Mouse (Mus musculus) c-Kit-positive CD71-positive TER-119-positive erythroid progenitor cells, embryonic 14.5 days (primary cell): Measurements from ENCODE around the gene Fam161b.

Source experiments
- DNase-seq: peaks from one replicate; pipeline ENCODE4 v3.0.0-alpha.2; 2013; ENCODE audit warnings: low spot score

Fam161b gene

GRCm38 (mm10) chr12:84373831-84374481, 12.3 kb upstream of the Fam161b start:
- no peak for DNase-seq

- no peak for DNase-seq
Measured at GRCm38 (mm10) chr12:84371647-84372046, 10.0 kb upstream of the Fam161b start.

GRCm38 (mm10) chr12:84366971-84367370, 5.3 kb upstream of the Fam161b start:
- peak; percentile 39 for DNase-seq

DNA sequence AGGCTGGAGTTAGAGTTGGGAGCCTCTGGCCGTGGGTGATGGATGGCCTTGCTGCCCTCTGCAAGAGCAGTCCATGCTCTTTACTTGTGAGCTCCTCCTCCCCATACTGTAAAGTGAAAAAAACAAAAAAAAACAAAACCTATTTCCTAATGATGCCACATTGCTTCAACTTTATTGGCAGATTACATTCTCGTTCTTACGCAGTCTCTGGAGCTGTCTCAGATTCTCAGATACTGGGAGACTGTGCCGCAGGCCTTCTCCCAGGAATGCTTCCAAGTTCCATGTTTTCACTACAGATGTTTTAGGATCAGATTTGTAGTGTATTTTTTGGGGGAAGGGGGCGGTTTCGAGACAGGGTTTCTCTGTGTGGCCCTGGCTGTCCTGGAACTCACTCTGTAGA, 3.5 kb upstream of the Fam161b start:
- DNase-seq, result no peak

DNA sequence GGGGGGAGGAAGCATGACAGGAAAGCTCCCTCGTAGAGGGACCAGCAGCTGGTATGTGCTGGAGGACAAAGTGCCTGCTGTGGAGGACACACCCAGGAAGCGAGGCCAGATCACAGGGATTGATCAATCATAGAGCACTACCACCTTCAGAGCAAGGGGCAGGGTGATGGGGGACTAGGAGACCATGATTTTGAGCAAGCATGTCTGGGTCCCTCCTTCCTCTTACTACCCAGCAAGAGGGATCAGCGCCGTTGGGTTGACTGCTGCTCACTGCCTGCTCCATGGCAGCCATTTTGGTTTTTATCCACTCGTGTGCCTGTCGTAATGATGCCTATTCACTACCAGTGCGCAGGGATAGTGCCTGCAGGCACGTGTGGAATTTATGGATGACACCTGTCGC, 2.7 kb upstream of the Fam161b start:
- no peak for DNase-seq

GRCm38 (mm10) chr12:84362872-84363271, 1.2 kb upstream of the Fam161b start:
- DNase-seq, result no peak

DNA sequence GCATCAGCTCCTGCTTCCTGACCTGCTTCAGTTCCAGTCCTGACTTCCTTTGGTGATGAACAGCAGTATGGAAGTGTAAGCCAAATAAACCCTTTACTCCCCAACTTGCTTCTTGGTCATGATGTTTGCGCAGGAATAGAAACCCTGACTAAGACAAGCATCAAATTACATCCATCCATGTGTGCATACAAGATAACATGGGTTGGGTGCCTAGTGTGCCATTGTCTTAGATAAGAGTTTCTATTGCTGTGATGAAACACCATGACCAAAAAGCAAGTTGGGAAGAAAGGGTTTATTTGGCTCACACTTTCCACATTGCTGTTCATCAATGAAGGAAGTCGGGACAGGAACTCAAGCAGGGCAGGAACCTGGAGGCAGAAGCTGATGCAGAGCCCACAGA, 2.9 kb downstream of the Fam161b start:
- peak; percentile 61 for DNase-seq

DNA sequence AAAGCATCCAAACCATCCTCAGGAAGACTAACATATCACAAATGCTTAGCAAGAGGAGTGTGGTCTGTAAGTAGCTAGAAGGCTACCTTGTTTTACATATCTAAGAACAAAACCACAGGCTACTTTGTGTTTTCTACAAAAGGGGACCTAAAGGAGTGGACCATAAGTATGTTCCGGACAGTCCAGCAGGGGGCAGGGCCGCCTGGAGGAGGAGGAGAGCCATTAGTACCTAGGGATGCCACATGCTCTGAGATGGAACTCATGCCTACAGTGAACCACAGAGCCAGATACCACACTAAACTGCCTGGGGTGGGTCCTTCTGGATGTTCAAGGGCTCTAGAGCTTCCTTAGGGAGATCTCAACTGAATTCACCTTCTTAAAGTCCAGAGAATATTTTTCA, 14.4 kb downstream of the Fam161b start:
- DNase-seq, result no peak

DNA sequence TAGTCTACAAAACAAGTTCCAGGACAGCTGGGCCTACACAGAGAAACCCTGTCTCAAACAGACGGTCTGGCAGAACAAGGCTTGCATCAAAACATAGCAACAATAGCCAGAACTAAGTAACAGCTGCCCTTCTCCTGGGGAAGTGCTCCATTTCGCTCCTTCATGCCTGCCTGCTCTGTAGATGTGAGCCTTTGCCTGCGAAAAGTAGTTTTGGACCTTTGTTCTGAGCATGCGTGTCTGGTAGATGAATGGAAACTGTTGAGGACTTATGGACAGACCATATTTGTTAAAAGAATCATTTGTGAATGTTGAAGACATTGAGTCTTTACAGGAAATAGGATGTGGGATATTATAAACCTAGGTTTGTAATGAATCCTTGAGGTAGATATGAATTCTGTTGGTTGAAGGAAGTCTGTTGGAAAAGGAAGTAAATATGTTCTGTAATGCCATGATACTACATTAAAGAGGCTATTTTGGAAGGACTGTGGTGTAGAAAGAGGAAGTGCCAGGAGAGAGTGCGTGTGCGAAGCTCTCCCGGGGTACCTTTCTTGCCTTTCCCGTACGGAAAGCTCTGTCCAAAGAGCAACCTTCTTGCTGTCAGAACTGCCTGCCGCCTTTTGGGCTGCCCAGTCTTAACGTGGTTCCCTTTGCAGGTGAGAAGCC, 24.5 kb downstream of the Fam161b start:
- no peak for DNase-seq

DNA sequence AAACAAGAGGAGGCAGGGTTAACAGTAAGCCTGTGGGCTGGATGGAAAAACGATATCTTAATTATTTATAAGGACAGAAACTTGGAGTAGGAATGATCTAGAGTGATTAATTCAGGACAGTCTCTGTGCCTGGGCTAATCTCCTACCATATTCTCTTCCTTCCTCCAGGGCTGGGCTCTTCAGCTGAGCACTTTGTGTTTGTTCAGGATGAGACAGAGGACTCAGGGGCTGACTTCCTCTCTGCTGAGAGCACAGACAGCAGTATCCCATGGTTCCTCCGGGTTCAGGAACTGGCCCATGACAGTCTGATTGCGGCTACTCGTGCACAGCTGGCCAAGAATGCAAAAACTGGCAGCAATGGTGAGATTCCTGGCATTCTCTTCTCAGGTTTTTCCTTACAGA, 34.5 kb downstream of the Fam161b start:
- DNase-seq, result no peak

- DNase-seq, result peak; percentile 73
Measured at GRCm38 (mm10) chr12:84316721-84317621, 44.7 kb downstream of the Fam161b start, which contains the start of gene Zfp410. Gene Zfp410 (plus strand): TSS chr12:84316852.

GRCm38 (mm10) chr12:84316006-84316405, 45.6 kb downstream of the Fam161b start:
- DNase-seq, result no peak

GRCm38 (mm10) chr12:84311306-84311705, 50.3 kb downstream of the Fam161b start:
- no peak for DNase-seq

GRCm38 (mm10) chr12:84304554-84304953, 57.1 kb downstream of the Fam161b start:
- no peak for DNase-seq

GRCm38 (mm10) chr12:84304101-84304500, 57.5 kb downstream of the Fam161b start:
- no peak for DNase-seq

DNA sequence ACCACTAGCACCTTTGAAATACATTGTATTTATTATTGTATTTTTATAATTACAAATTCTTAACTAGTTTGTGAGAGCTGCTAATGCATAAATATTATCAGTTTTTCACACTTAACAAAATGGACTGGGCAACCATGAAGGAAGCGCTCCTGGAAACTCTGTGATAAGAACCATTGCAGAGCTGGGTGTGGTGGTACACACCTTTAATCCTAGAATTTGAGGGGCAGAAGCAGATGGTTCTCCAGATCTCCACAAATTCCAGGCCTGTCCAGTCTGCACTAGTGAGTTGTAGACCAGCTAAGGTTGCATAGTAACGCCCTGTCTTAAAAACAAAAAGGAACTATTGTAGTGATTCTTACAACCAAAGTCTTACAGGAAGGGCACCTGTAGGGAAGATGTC, 62.4 kb downstream of the Fam161b start:
- DNase-seq, result peak; percentile 59

DNA sequence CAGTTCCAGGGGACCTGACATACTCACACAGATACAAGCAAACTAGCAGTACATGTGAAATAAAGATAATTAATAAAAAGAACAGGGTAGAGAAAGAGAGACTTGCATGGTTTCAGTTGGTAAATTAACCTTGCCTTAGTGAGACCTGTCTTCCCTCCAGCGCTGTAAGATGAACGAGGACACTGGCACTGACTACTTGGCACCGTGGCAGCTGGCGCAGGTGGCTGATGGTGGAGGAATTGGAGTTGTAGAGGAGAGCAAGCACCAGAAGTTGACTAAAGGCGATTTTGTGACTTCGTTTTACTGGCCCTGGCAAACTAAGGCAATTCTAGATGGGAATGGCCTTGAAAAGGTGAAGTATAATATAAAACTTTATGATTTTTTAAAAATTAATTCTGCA, 63.8 kb downstream of the Fam161b start:
- DNase-seq, result no peak
